Mouse (Mus musculus) bone marrow, adult 2 months (tissue): ENCODE measurements around the gene 2210010C04Rik.
"Not testable (repeated sequence)": the region's sequence is repeated elsewhere in the genome, so short reads cannot be mapped to it uniquely, and the experiment has no call there.

Experiments used
- CTCF ChIP-seq: fragments of 200-500 bp; IDR thresholded peaks from 2 replicates; pipeline ENCODE4 v1.5.1; 2011; ENCODE audit warnings: low read length, control low read depth; ENCODE audit not compliant: control insufficient read depth, insufficient read depth
- POLR2A ChIP-seq: fragments of 200-500 bp; IDR thresholded peaks from 2 replicates; pipeline ENCODE4 v1.6.1; 2011; ENCODE audit warnings: low read depth, mild to moderate bottlenecking, control low read depth, low read length, borderline replicate concordance; ENCODE audit not compliant: control insufficient read depth

- TF ChIP-seq CTCF, POLR2A: not testable (repeated sequence)
Observed at GRCm38 (mm10) chr6:40999379-40999778, 35.9 kb downstream of the 2210010C04Rik start, which contains the start of gene Gm2663.
